26 mouse cellular contexts compared by ENCODE assay signal in genomic region chr16:41929546-41929945, GRCm38 (mm10).
DNase-seq lines count a peak whose midpoint lies in the region; ATAC-seq lines count a peak whose summit lies in the region.
"Had no signal": no experiment of that assay in that cellular context is flagged by ENCODE, and none has a peak within 500 bp of the region (broad histone marks: within the 10 kb centered on the region; RNA-seq: fewer than 3 reads in every experiment).

No protein-coding gene starts in this region.

- H3K27ac ChIP-seq in forebrain, embryonic 14.5 days (ENCODE audit: low read depth, low read length) = no peak overlapping the region
- no peak overlapping the region for H3K27ac ChIP-seq in forebrain, embryonic 12.5 days
- H3K27ac ChIP-seq: forebrain, embryonic 10.5 days; forebrain, embryonic 15.5 days; heart, adult 2 months; heart, embryonic 10.5 days; heart, embryonic 13.5 days; hindbrain, embryonic 12.5 days; hindbrain, embryonic 15.5 days had no signal

- intact Hi-C loops in left cerebral cortex, postnatal 14 days (cut with DNase I) = no loop called here

- H3K4me1 ChIP-seq in forebrain, embryonic 14.5 days (ENCODE audit: control insufficient read depth, insufficient read depth, low read length) = no peaks in the 10 kb centered on the region
- no peaks in the 10 kb centered on the region; the same call in 1 of the 2 replicates for H3K4me1 ChIP-seq in forebrain, embryonic 12.5 days
- H3K4me1 ChIP-seq: forebrain, embryonic 15.5 days; heart, embryonic 10.5 days; heart, embryonic 13.5 days; hindbrain, embryonic 12.5 days; hindbrain, embryonic 15.5 days had no signal

- no peak overlapping the region for H3K4me2 ChIP-seq in forebrain, embryonic 14.5 days (ENCODE audit: low read length)
- no peak overlapping the region for H3K4me2 ChIP-seq in forebrain, embryonic 12.5 days
- H3K4me2 ChIP-seq: forebrain, embryonic 15.5 days; heart, embryonic 13.5 days; hindbrain, embryonic 12.5 days; hindbrain, embryonic 15.5 days had no signal

- H3K9ac ChIP-seq in forebrain, embryonic 14.5 days (ENCODE audit: low read length) = no peak overlapping the region
- H3K9ac ChIP-seq in forebrain, embryonic 12.5 days = no peak overlapping the region
- H3K9ac ChIP-seq: forebrain, embryonic 15.5 days; heart, embryonic 13.5 days; hindbrain, embryonic 12.5 days; hindbrain, embryonic 15.5 days had no signal

- ATAC-seq in forebrain, embryonic 14.5 days = no peak
- no peak for ATAC-seq in forebrain, embryonic 12.5 days (ENCODE audit: low FRiP score)
- ATAC-seq: forebrain, embryonic 15.5 days; intestine, postnatal 0 days; Patski had no signal

- DNase-seq in forebrain, embryonic 14.5 days (ENCODE audit: low spot score) = peak; percentile 4
- DNase-seq in cerebellum, adult 11-12 months = peak; percentile 57
- peak; percentile 59 for DNase-seq in cerebellum, adult 8-10 months
- DNase-seq in cerebellum, postnatal 25 days = peak; percentile 61
- no peak for DNase-seq in left cerebral cortex, postnatal 14 days (ENCODE audit: low spot score in 2 of 2)
- no peak for DNase-seq in frontal cortex, postnatal 10 days (ENCODE audit: low spot score in 2 of 2)
- DNase-seq in spleen, postnatal 14 days (ENCODE audit: low spot score in 2 of 2) = no peak
- DNase-seq: adrenal gland, postnatal 10 days; adrenal gland, postnatal 36 days; B cell, adult 2 months; gastrocnemius, postnatal 10 days; gastrocnemius, postnatal 36 days; heart, adult 2 months; heart, postnatal 14 days; kidney, adult 2 months had no signal

- H3K4me3 ChIP-seq in forebrain, embryonic 14.5 days (ENCODE audit: low read depth, low read length) = no peak overlapping the region
- H3K4me3 ChIP-seq in forebrain, embryonic 12.5 days (replicated peaks) = no peak overlapping the region
- H3K4me3 ChIP-seq: forebrain, embryonic 10.5 days; forebrain, embryonic 15.5 days; heart, adult 2 months; heart, embryonic 10.5 days; heart, embryonic 13.5 days; hindbrain, embryonic 12.5 days; hindbrain, embryonic 15.5 days had no signal

- no peaks in the 10 kb centered on the region for H3K27me3 ChIP-seq in forebrain, embryonic 14.5 days (replicated peaks; ENCODE audit: control insufficient read depth, insufficient read depth, low read length)
- no peaks in the 10 kb centered on the region for H3K27me3 ChIP-seq in forebrain, embryonic 12.5 days
- H3K27me3 ChIP-seq: CH12.LX; forebrain, embryonic 15.5 days; heart, embryonic 13.5 days; hindbrain, embryonic 12.5 days; hindbrain, embryonic 15.5 days; Patski had no signal

- 85% methylated on average over 4 of the region's 4 CpGs for WGBS in forebrain, embryonic 14.5 days
- 84% methylated on average over 4 of the region's 4 CpGs for WGBS in forebrain, embryonic 12.5 days

- H3K9me3 ChIP-seq in forebrain, embryonic 14.5 days (replicated peaks; ENCODE audit: control insufficient read depth, low read length) = no peaks in the 10 kb centered on the region
- H3K9me3 ChIP-seq in forebrain, embryonic 12.5 days = no peaks in the 10 kb centered on the region
- H3K9me3 ChIP-seq: forebrain, embryonic 10.5 days; forebrain, embryonic 15.5 days; G1E; heart, embryonic 10.5 days; heart, embryonic 13.5 days; hindbrain, embryonic 12.5 days; hindbrain, embryonic 15.5 days had no signal

- H3K36me3 ChIP-seq in forebrain, embryonic 14.5 days (ENCODE audit: control insufficient read depth, insufficient read depth, low read length) = no peaks in the 10 kb centered on the region
- H3K36me3 ChIP-seq in forebrain, embryonic 12.5 days (replicated peaks) = no peaks in the 10 kb centered on the region
- H3K36me3 ChIP-seq: forebrain, embryonic 10.5 days; forebrain, embryonic 15.5 days; G1E; heart, embryonic 10.5 days; heart, embryonic 13.5 days; hindbrain, embryonic 12.5 days; hindbrain, embryonic 15.5 days had no signal

Comparison
In these comparisons a context has a peak if more than half of its experiments do, and no peak if none do; other contexts are left out.
1. DNase-seq: peak in forebrain, embryonic 14.5 days (single experiment), cerebellum, adult 11-12 months (single experiment), cerebellum, adult 8-10 months (single experiment) and cerebellum, postnatal 25 days (2 of 2); none in left cerebral cortex, postnatal 14 days (0 of 2), frontal cortex, postnatal 10 days (0 of 2) and spleen, postnatal 14 days (0 of 2).